Mouse (Mus musculus): ENCODE results near the gene 2310039H08Rik. TPM values are rescaled to one million over a fixed set of nuclear protein-coding genes. Genes with fewer than 3 reads are reported as not detected.

2310039H08Rik gene
- 56.7 and 64.7 TPM in 2 replicates for polyA plus RNA-seq (2014; fragmentation: Nextera tagmentation; extraction: Ambion mirVana)

DNA sequence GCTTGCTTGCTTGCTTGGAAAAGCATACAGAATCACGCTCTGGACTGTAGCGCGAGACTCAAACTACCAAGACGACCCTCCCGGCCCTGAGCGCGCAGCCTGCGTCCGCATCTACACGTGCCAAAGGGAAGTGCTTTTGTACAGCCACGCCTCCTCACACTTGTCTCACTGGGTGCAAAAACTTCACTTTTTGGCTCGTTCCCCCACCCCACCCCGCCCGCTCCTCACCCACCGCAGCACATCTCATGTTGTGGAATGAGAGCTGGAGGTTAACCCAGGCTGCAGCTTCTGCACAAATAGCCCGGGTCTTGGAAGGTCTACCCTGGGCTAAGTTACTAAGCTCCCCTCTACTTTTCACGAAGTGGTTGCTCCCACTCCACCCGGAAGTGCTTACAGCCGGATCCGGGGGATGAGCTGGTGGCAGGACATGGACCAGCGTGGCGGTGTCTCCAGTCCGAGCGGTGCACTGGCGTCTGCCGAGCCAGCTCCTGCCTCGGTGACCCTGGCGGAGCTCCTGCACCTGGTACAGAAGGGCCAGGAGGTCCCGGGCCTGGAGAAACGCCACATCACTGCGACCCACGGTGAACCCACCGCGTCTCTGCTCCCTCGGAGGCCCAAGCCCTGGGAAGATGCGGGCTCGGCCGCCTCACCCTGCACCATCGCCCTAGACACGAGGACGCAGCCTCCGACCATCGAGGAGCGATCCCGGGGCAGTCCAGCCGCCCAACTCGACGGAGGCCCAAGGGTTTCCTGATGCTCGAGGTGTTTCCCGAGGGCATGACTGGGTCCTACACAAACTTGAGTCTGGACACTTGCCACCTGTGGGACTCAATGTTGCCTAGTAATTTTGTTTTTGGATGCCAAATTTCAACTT lies at the start of gene 2310039H08Rik:
TSS of gene 2310039H08Rik (plus strand) at position 232 of the 874 bp plus-strand sequence.
- H3K27ac ChIP-seq (replicated peaks; ENCODE audit: low read depth, low read length), result peak within 1 kb of the TSS; percentile 71
- under 1% methylated on average over 50 of the region's 50 CpGs for WGBS
- peak within 1 kb of the TSS; percentile 67 for H3K4me3 ChIP-seq (replicated peaks; ENCODE audit: low read depth, low read length)
- H3K4me2 ChIP-seq (ENCODE audit: low read length), result peak within 1 kb of the TSS; percentile 84
- ATAC-seq (ENCODE audit: low FRiP score, low TSS enrichment) (peak; percentile 89), DNase-seq (peak; percentile 91)
- peak within 1 kb of the TSS; percentile 61 for H3K9ac ChIP-seq (replicated peaks; ENCODE audit: low read length)
- no peaks in the 10 kb centered on the region for H3K27me3 ChIP-seq (ENCODE audit: control insufficient read depth, insufficient read depth, low read length)
- no peaks in the 10 kb centered on the region for H3K9me3 ChIP-seq (ENCODE audit: control insufficient read depth, low read length)
- peaks cover 14% of the 10 kb centered on the region; the same call in 1 of the 2 replicates for H3K4me1 ChIP-seq (ENCODE audit: control insufficient read depth, insufficient read depth, low read length)
- peaks cover 34% of the 10 kb centered on the region for H3K36me3 ChIP-seq (ENCODE audit: control insufficient read depth, insufficient read depth, low read length)

DNA sequence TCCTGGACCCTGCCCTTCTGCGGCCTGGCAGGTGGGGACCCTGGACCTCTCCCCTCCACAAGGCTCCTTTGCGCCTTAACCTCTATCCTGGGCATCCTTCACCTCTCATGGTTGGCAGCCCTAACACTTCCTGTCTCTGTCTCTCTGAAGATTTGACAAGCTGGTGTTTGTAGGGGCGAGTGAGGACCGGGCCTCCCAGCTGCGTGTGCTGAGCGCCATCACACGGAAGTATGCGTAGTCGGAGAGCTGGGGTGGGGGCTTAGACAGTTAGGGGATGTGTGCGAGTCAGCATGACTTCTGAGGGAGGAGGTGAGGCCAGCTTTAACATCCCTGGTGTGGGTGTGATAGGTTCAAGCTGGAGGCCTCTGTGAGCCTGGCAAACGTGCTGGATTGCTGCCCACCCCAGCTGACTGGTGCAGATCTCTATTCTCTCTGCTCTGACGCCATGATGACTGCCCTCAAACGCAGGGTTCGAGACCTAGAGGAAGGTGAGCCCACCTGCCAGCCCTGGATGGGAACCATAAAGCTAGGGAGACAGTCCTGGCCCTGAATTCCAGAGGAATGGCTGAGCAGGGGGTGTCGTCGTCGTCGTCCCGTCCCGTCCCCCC lies 47.9 kb upstream of the 2310039H08Rik start:
- Histone ChIP-seq H3K36me3 (ENCODE audit: control insufficient read depth, insufficient read depth, low read length) (peaks cover 39% of the 10 kb centered on the region; the same call in 1 of the 2 replicates), H3K4me2 (ENCODE audit: low read length) (no peak overlapping the region), H3K9me3 (ENCODE audit: control insufficient read depth, low read length) (no peaks in the 10 kb centered on the region), H3K4me1 (ENCODE audit: control insufficient read depth, insufficient read depth, low read length) (no peaks in the 10 kb centered on the region), H3K9ac (replicated peaks; ENCODE audit: low read length) (no peak overlapping the region), H3K4me3 (replicated peaks; ENCODE audit: low read depth, low read length) (no peak overlapping the region), H3K27ac (replicated peaks; ENCODE audit: low read depth, low read length) (no peak overlapping the region), H3K27me3 (ENCODE audit: control insufficient read depth, insufficient read depth, low read length) (no peaks in the 10 kb centered on the region)
- WGBS, result 80% methylated on average over 19 of the region's 20 CpGs
- DNase-seq (no peak), ATAC-seq (ENCODE audit: low FRiP score, low TSS enrichment) (no peak)

DNA sequence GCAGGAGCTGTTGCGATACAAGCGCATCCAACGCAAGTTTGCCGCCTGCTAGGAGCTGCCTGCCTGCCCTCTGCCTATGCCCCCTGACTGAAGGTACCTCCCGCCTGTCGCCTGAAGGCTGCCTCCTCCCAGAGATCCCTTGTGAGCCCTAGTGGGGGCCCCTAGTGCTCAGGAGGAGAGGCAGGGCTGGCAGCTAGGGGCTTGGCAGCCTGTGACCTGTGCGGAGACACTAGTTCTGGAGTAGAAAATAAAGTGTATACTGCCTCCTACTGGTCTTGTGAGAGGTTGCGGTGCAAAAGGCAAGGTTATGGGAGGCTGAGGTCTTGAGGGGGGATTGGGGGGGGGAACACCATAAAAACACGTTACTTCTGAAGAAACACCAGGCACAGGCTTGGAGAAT lies 47.2 kb upstream of the 2310039H08Rik start:
- no peak overlapping the region for H3K4me2 ChIP-seq (ENCODE audit: low read length)
- DNase-seq (peak; percentile 54), ATAC-seq (ENCODE audit: low FRiP score, low TSS enrichment) (no peak)
- peaks cover 36% of the 10 kb centered on the region; the same call in 1 of the 2 replicates for H3K36me3 ChIP-seq (ENCODE audit: control insufficient read depth, insufficient read depth, low read length)
- no peak overlapping the region for H3K9ac ChIP-seq (replicated peaks; ENCODE audit: low read length)
- WGBS, result 47% methylated on average over 9 of the region's 9 CpGs
- no peak overlapping the region for H3K4me3 ChIP-seq (replicated peaks; ENCODE audit: low read depth, low read length)
- no peaks in the 10 kb centered on the region for H3K27me3 ChIP-seq (ENCODE audit: control insufficient read depth, insufficient read depth, low read length)
- no peaks in the 10 kb centered on the region for H3K9me3 ChIP-seq (ENCODE audit: control insufficient read depth, low read length)
- no peaks in the 10 kb centered on the region for H3K4me1 ChIP-seq (ENCODE audit: control insufficient read depth, insufficient read depth, low read length)
- H3K27ac ChIP-seq (replicated peaks; ENCODE audit: low read depth, low read length), result no peak overlapping the region

DNA sequence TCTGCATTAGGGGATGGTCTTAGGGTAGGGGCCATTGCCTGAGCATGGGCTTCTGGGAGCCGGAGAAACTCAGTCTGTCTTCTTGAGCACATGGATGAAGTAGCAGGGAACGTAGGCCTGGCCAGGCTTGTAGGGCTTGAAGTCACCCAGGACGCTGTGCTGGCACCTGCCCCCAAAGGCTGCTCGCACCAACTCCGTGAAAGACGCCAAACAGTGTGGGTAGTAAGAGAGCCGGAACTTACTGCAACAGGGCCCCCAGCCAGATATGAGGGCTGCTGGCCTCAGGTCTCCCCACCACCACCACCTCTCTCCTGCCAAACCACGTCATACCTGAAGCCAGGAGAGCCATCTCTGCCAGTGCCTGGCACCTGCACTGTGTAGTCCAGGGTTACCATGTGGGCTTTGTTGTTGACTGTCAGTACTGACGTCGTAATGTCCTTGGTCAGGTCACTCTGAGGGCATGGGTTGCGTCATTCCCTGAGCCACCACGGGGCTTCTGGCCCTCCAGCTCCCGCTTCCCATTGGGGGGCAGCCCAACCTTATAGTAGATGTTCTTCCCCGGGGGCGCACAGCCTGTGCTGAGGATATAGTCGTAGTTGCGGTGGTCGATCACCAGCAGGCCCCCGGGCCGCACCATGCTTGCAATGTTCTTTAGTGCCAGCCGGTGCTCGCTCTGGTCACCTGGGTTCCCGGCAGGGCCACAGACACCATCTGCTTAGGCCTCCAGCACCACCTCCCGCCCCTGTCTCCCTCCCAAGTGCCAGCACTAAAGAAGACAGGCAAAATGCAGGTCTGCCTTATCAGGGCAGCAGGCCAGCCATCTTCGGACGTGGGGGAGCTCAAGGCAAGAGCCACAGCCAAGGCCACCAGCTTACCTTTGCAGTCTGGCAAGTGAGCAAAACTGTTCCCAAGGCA lies 46.4 kb upstream of the 2310039H08Rik start:
- 92% methylated on average over 26 of the region's 26 CpGs for WGBS
- DNase-seq (no peak), ATAC-seq (ENCODE audit: low FRiP score, low TSS enrichment) (no peak)
- Histone ChIP-seq H3K4me3 (replicated peaks; ENCODE audit: low read depth, low read length) (no peak overlapping the region), H3K4me2 (ENCODE audit: low read length) (no peak overlapping the region), H3K9ac (replicated peaks; ENCODE audit: low read length) (no peak overlapping the region), H3K9me3 (ENCODE audit: control insufficient read depth, low read length) (no peaks in the 10 kb centered on the region), H3K36me3 (ENCODE audit: control insufficient read depth, insufficient read depth, low read length) (peaks cover 29% of the 10 kb centered on the region; the same call in 1 of the 2 replicates), H3K4me1 (ENCODE audit: control insufficient read depth, insufficient read depth, low read length) (no peaks in the 10 kb centered on the region), H3K27ac (replicated peaks; ENCODE audit: low read depth, low read length) (no peak overlapping the region), H3K27me3 (ENCODE audit: control insufficient read depth, insufficient read depth, low read length) (no peaks in the 10 kb centered on the region)

DNA sequence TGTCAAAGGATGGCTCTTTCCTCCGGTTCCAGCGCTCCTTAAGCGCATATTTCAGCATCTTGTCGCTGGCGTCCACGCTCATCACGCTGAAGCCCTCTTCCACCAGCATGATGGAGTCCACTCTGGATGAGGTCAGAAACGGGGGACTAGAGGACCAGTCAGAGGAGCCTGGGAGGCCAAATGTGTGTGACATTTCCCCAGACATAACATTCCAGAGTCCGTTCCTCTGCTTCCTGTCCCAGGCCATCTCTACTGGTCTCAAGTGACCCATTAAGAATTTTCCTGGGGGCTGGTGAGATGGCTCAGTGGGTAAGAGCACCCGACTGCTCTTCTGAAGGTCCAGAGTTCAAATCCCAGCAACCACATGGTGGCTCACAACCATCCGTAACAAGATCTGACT lies 45.2 kb upstream of the 2310039H08Rik start:
- ATAC-seq (ENCODE audit: low FRiP score, low TSS enrichment), result no peak
- H3K9me3 ChIP-seq (ENCODE audit: control insufficient read depth, low read length), result no peaks in the 10 kb centered on the region
- DNase-seq, result no peak
- H3K4me2 ChIP-seq (ENCODE audit: low read length), result no peak overlapping the region
- peaks cover 19% of the 10 kb centered on the region; the same call in 1 of the 2 replicates for H3K36me3 ChIP-seq (ENCODE audit: control insufficient read depth, insufficient read depth, low read length)
- H3K4me3 ChIP-seq (replicated peaks; ENCODE audit: low read depth, low read length), result no peak overlapping the region
- no peaks in the 10 kb centered on the region for H3K27me3 ChIP-seq (ENCODE audit: control insufficient read depth, insufficient read depth, low read length)
- no peak overlapping the region for H3K9ac ChIP-seq (replicated peaks; ENCODE audit: low read length)
- WGBS, result 92% methylated on average over 11 of the region's 11 CpGs
- no peaks in the 10 kb centered on the region for H3K4me1 ChIP-seq (ENCODE audit: control insufficient read depth, insufficient read depth, low read length)
- H3K27ac ChIP-seq (replicated peaks; ENCODE audit: low read depth, low read length), result no peak overlapping the region

DNA sequence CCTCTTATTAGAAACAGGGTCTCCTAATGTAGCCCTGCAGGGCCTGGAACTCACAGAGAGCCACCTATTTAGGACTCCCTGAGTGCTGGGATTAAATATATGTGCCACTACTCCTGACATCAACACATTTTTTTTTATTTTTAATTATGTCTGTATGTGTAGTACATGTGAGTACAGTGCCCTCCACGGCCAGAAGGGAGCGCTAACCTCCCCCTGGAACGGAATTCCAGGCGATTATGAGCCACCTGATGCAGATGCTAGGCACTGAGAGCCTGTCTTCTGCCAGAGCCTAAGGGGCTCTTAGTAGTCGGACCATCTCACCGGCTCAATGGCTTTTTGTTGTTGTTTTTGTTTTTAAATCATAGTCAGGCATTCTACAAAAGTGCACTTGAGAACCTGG lies 44.4 kb upstream of the 2310039H08Rik start:
- no peak for DNase-seq
- H3K9me3 ChIP-seq (ENCODE audit: control insufficient read depth, low read length), result no peaks in the 10 kb centered on the region
- ATAC-seq (ENCODE audit: low FRiP score, low TSS enrichment), result no peak
- H3K27me3 ChIP-seq (ENCODE audit: control insufficient read depth, insufficient read depth, low read length), result no peaks in the 10 kb centered on the region
- no peak overlapping the region for H3K9ac ChIP-seq (replicated peaks; ENCODE audit: low read length)
- no peaks in the 10 kb centered on the region for H3K4me1 ChIP-seq (ENCODE audit: control insufficient read depth, insufficient read depth, low read length)
- no peak overlapping the region for H3K4me3 ChIP-seq (replicated peaks; ENCODE audit: low read depth, low read length)
- WGBS, result 43% methylated on average over 6 of the region's 6 CpGs
- H3K4me2 ChIP-seq (ENCODE audit: low read length), result no peak overlapping the region
- H3K27ac ChIP-seq (replicated peaks; ENCODE audit: low read depth, low read length), result no peak overlapping the region
- peaks cover 15% of the 10 kb centered on the region; the same call in 1 of the 2 replicates for H3K36me3 ChIP-seq (ENCODE audit: control insufficient read depth, insufficient read depth, low read length)

DNA sequence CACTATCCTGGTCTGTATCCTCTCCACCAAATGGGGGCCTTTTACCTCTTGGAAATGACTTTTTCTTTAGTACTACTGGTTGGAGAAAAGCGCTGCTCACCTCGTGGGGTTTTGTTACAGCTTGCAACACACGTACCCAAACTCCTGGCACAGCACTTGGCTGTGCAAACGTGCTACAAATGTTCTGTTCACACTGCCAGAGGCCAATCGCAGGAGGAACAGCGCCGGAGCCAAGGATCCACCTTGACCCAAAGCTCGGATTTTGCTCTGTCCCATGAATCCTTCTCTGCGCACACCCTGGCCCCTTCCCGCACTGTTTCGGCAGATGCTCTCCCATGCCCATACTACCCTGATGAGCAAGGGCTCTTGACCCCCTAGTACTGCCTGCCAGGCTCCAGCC lies 43.9 kb upstream of the 2310039H08Rik start:
- Histone ChIP-seq H3K9ac (replicated peaks; ENCODE audit: low read length) (no peak overlapping the region; the same call in 1 of the 2 replicates), H3K4me1 (ENCODE audit: control insufficient read depth, insufficient read depth, low read length) (no peaks in the 10 kb centered on the region), H3K4me2 (ENCODE audit: low read length) (no peak overlapping the region; the same call in 1 of the 2 replicates), H3K9me3 (ENCODE audit: control insufficient read depth, low read length) (no peaks in the 10 kb centered on the region), H3K27me3 (ENCODE audit: control insufficient read depth, insufficient read depth, low read length) (no peaks in the 10 kb centered on the region), H3K27ac (replicated peaks; ENCODE audit: low read depth, low read length) (no peak overlapping the region), H3K4me3 (replicated peaks; ENCODE audit: low read depth, low read length) (no peak overlapping the region), H3K36me3 (ENCODE audit: control insufficient read depth, insufficient read depth, low read length) (peaks cover 11% of the 10 kb centered on the region; the same call in 1 of the 2 replicates)
- WGBS, result 58% methylated on average over 11 of the region's 11 CpGs
- ATAC-seq (ENCODE audit: low FRiP score, low TSS enrichment) (no peak), DNase-seq (no peak)

DNA sequence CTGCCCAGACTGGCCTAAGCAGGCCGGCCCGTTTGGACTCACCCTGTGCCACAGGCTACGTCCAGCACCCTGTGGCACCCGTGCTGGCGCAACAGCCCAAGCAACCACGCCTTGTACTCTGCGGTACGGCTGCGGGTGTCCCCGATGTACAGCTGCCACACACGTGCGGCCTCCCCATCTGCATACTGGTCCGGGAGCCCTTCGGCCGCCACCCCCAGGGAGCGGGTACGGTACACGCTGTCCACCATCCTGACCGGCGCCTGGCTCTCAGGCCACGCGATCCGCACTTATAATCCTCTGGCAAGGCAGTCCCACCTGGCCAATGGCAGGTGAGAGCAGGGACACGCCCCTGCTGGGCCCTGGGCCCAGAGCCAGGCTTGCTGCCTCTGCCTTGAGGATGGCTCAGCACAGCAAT lies 43.5 kb upstream of the 2310039H08Rik start, which contains the start of gene Gnmt:
TSS of gene Gnmt (minus strand) at position 265 of the 415 bp plus-strand sequence.
- Histone ChIP-seq H3K4me2 (ENCODE audit: low read length) (no peak within 1 kb of the TSS; the same call in 1 of the 2 replicates), H3K27me3 (ENCODE audit: control insufficient read depth, insufficient read depth, low read length) (no peaks in the 10 kb centered on the region), H3K4me1 (ENCODE audit: control insufficient read depth, insufficient read depth, low read length) (no peaks in the 10 kb centered on the region), H3K27ac (replicated peaks; ENCODE audit: low read depth, low read length) (no peak within 1 kb of the TSS), H3K9me3 (ENCODE audit: control insufficient read depth, low read length) (no peaks in the 10 kb centered on the region), H3K9ac (replicated peaks; ENCODE audit: low read length) (no peak within 1 kb of the TSS; the same call in 1 of the 2 replicates), H3K36me3 (ENCODE audit: control insufficient read depth, insufficient read depth, low read length) (peaks cover 7% of the 10 kb centered on the region; the same call in 1 of the 2 replicates), H3K4me3 (replicated peaks; ENCODE audit: low read depth, low read length) (no peak within 1 kb of the TSS)
- DNase-seq, result no peak
- 20% methylated on average over 24 of the region's 24 CpGs for WGBS
- no peak for ATAC-seq (ENCODE audit: low FRiP score, low TSS enrichment)

Data from midbrain, embryonic 14.5 days (tissue).